ENCODE assay signal across 35 mouse cellular contexts in genomic region chr5:12919335-12919734, GRCm38 (mm10).
"Had no signal": no experiment of that assay in that cellular context is flagged by ENCODE, and none has a peak within 500 bp of the region (broad histone marks: within the 10 kb centered on the region; RNA-seq: fewer than 3 reads in every experiment).

No protein-coding gene starts in this region.

- H3K4me1 ChIP-seq: heart, embryonic 10.5 days; heart, embryonic 12.5 days; heart, embryonic 13.5 days; heart, embryonic 15.5 days; hindbrain, embryonic 10.5 days; hindbrain, embryonic 12.5 days; hindbrain, embryonic 13.5 days; hindbrain, embryonic 15.5 days; intestine, embryonic 15.5 days; kidney, embryonic 15.5 days had no signal

- DNase-seq: heart, postnatal 10 days; heart, postnatal 14 days; heart, postnatal 36 days; heart, postnatal 4 days; kidney, adult 11 months; kidney, adult 18-20 months; kidney, adult 2 months; kidney, adult 8-10 months; kidney, adult 9 months; kidney, postnatal 10 days; kidney, postnatal 14 days; kidney, postnatal 25 days; kidney, postnatal 36 days; kidney, postnatal 4 days; layer of hippocampus, adult 9-11 months; layer of hippocampus, postnatal 36 days had no signal

- H3K4me2 ChIP-seq: heart, embryonic 11.5 days; heart, embryonic 12.5 days; heart, embryonic 13.5 days; heart, embryonic 15.5 days; hindbrain, embryonic 12.5 days; hindbrain, embryonic 13.5 days; hindbrain, embryonic 14.5 days; hindbrain, embryonic 15.5 days; intestine, embryonic 15.5 days; kidney, embryonic 15.5 days had no signal

- H3K36me3 ChIP-seq: heart, embryonic 10.5 days; heart, embryonic 12.5 days; heart, embryonic 13.5 days; heart, embryonic 15.5 days; hindbrain, embryonic 10.5 days; hindbrain, embryonic 12.5 days; hindbrain, embryonic 13.5 days; hindbrain, embryonic 15.5 days; intestine, embryonic 15.5 days; kidney, embryonic 15.5 days had no signal

- ATAC-seq: hindbrain, postnatal 0 days; inflammation-experienced regulatory T-cells, adult 6 months; intestine, embryonic 15.5 days; intestine, embryonic 16.5 days; intestine, postnatal 0 days had no signal

- H3K9ac ChIP-seq: heart, embryonic 12.5 days; heart, embryonic 13.5 days; heart, embryonic 15.5 days; hindbrain, embryonic 12.5 days; hindbrain, embryonic 13.5 days; hindbrain, embryonic 14.5 days; hindbrain, embryonic 15.5 days; intestine, embryonic 15.5 days; kidney, embryonic 15.5 days had no signal

- H3K9me3 ChIP-seq: heart, embryonic 10.5 days; heart, embryonic 12.5 days; heart, embryonic 13.5 days; heart, embryonic 15.5 days; hindbrain, embryonic 10.5 days; hindbrain, embryonic 12.5 days; hindbrain, embryonic 13.5 days; hindbrain, embryonic 15.5 days; intestine, embryonic 15.5 days; kidney, embryonic 15.5 days had no signal

- H3K27ac ChIP-seq: heart, embryonic 10.5 days; heart, embryonic 13.5 days; heart, embryonic 15.5 days; hindbrain, embryonic 10.5 days; hindbrain, embryonic 12.5 days; hindbrain, embryonic 13.5 days; hindbrain, embryonic 14.5 days; hindbrain, embryonic 15.5 days; hindbrain, postnatal 0 days; intestine, embryonic 15.5 days; kidney, embryonic 15.5 days; kidney, postnatal 0 days; layer of hippocampus, adult 2 months; left cerebral cortex, adult 2 months had no signal

- H3K4me3 ChIP-seq: heart, embryonic 10.5 days; heart, embryonic 12.5 days; heart, embryonic 13.5 days; heart, embryonic 15.5 days; hindbrain, embryonic 10.5 days; hindbrain, embryonic 12.5 days; hindbrain, embryonic 13.5 days; hindbrain, embryonic 15.5 days; intestine, embryonic 15.5 days; kidney, embryonic 15.5 days; layer of hippocampus, adult 2 months; left cerebral cortex, adult 2 months had no signal

- H3K27me3 ChIP-seq: heart, embryonic 12.5 days; heart, embryonic 13.5 days; heart, embryonic 15.5 days; hindbrain, embryonic 12.5 days; hindbrain, embryonic 13.5 days; hindbrain, embryonic 15.5 days; intestine, embryonic 15.5 days; kidney, embryonic 15.5 days had no signal
